Mouse (Mus musculus): ENCODE data around the gene Gpatch8.

- no peak for TF ChIP-seq CTCF (IDR thresholded peaks at IDR 0.05; ENCODE audit: extremely low read depth, insufficient read depth, low read length)
- no peak for TF ChIP-seq POLR2A (IDR thresholded peaks at IDR 0.05; ENCODE audit: extremely low read depth, insufficient read depth, low read length)
Observed at GRCm38 (mm10) chr11:102460541-102460940, 95.7 kb downstream of the Gpatch8 start.
